Mouse (Mus musculus): Measurements from ENCODE around the gene Ttyh2. TPM values are rescaled to one million over a fixed set of nuclear protein-coding genes. Genes with fewer than 3 reads are reported as not detected.

The Ttyh2 gene
- 4.7 and 9.3 TPM in 2 replicates for polyA plus RNA-seq (2012; rRNA removed)

DNA sequence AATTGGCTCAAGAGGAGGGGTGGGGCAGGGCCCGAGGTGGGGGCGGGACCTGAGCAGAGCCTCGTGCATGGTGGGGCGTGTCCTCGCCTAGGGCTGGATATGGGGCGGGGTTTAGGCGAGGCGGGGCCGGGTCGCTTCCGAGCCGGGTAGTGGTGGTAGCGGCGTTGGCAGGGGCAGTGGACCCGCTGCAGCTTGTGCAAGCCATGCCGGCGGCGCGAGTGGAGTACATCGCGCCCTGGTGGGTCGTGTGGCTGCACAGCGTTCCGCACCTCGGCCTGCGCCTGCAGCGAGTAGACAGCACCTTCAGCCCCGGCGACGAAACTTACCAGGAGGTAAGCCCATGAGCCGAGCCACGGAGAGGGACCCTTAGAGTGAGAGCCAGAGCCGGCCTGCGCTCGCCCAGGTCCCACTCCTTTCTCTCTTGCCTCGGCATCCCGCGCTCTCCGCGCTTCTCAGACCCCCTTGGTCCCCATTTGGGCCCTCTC is at the start of gene Ttyh2:
Gene Ttyh2, plus strand, starts transcription at position 91 of the 485 bp plus-strand sequence.

DNA sequence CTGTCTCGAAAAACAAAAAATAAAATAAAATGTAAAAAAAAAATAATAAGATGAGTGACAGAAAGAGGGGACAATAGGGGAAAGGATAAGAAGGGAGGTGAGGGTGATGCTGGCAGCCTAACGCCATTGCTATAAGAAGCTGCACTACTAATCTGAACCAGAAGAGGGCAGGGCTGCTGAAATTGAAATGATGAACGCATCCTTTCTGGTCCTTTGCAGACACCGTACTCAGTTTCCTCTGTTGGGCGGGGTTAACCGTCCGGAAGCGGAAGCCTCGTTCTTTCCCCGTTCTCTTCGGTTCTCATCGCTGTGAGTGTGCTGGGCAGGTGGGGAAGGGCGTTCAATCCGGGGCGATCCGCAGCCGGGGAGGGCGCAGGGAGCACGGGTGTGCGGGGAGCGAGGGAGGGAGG is 6.9 kb upstream of the Ttyh2 start, which contains the start of gene Rpl38:
Gene Rpl38, plus strand, starts transcription at position 224 of the 410 bp plus-strand sequence.

GRCm38 (mm10) chr11:114726965-114727825 is 52.0 kb downstream of the Ttyh2 start, which contains the start of gene Dnaic2:
Gene Dnaic2 (plus strand): TSS chr11:114727408.

GRCm38 (mm10) chr11:114764820-114765818 is 89.9 kb downstream of the Ttyh2 start, which contains the start of gene Kif19a:
Gene Kif19a (plus strand): TSS chr11:114765388.

Other genes with a start within 250 kb of the Ttyh2 start
- 2,791 and 3,091 TPM in 2 replicates for gene Rpl38, start 6.9 kb upstream of the Ttyh2 start, polyA plus RNA-seq (2012; rRNA removed)
- gene Dnaic2, start 52.0 kb downstream of the Ttyh2 start, polyA plus RNA-seq (2012; rRNA removed): 1.9 and 3.8 TPM in 2 replicates
- 2.2 and 2.4 TPM in 2 replicates for gene Kif19a, start 90.0 kb downstream of the Ttyh2 start, polyA plus RNA-seq (2012; rRNA removed)
- 38.5 and 71.8 TPM in 2 replicates for gene Btbd17, start 120.5 kb downstream of the Ttyh2 start, polyA plus RNA-seq (2012; rRNA removed)
- 0.06 and 0.14 TPM in 2 replicates for gene Gpr142, start 123.5 kb downstream of the Ttyh2 start, polyA plus RNA-seq (2012; rRNA removed)
- gene Gprc5c, start 175.7 kb downstream of the Ttyh2 start, polyA plus RNA-seq (2012; rRNA removed): 6.5 and 21.2 TPM in 2 replicates
- gene Cd300a, start 214.6 kb downstream of the Ttyh2 start, polyA plus RNA-seq (2012; rRNA removed): 0.88 and 1.5 TPM in 2 replicates

Measured in central nervous system, embryonic 11.5 days (tissue).